Mouse (Mus musculus) CD8-positive naive resting alpha-beta T cell, adult 2 months (primary cell): ENCODE measurements at regions not wholly inside any gene's neighbourhood (a gene's known extent, or its start where the extent isn't known, plus 50 kb on each side); places are given as distances from the start of the nearest gene placed in this dataset.

Experiments
- DNase-seq, 2 experiments: peaks; one replicate each; pipeline ENCODE4 v3.0.0; 2022; ENCODE audit warnings: low read depth in 2 of 2, low spot score in 2 of 2

- no peak for DNase-seq
Observed at GRCm38 (mm10) chr9:71420064-71420463, 65.7 kb downstream of the Polr2m start.

DNA sequence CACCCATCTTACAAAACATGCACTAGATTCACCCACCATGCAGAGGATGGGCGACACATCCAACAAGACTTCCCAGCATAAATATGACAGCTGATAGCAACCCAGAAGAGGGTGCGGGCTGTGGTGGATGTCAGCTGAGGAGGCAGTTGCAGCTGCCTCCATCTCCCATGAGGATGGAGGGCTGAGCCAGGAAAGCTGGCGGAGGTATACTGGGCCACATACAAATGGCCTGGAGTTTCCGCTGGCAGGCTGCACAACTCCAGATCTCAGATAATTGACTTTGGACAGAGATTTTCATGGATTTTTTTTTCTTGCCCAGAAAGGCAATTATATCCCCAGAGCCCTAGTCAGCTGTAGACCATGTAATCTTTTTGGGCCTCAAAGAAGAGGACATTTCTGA lies 67.2 kb downstream of the Polr2m start:
- DNase-seq, result no peak

DNA sequence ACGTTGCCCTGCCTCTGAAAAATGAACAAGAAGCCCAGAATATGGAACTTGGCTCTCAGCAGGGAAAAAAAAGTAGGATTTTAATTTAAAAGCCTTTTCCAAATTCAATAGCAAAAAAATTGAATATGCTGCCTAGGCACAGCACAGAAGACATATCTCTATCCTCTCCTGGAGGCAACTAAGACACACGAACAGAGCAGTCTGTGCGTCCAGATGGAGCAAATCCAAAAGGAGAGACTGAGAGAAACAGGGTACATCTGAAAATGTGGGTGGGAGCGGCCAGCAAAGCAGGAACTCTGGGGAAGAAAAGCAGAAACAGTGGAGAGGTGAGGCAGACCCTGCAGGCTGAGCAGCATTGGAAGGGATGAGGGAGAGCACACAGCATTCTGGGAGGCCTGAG lies 68.5 kb downstream of the Polr2m start:
- no peak for DNase-seq

- no peak for DNase-seq
Observed at GRCm38 (mm10) chr9:71411171-71411570, 74.6 kb downstream of the Polr2m start.

GRCm38 (mm10) chr9:71409925-71410324 lies 75.8 kb downstream of the Polr2m start:
- DNase-seq, result no peak

- no peak for DNase-seq
Observed at GRCm38 (mm10) chr9:71408946-71409345, 76.8 kb downstream of the Polr2m start.

DNA sequence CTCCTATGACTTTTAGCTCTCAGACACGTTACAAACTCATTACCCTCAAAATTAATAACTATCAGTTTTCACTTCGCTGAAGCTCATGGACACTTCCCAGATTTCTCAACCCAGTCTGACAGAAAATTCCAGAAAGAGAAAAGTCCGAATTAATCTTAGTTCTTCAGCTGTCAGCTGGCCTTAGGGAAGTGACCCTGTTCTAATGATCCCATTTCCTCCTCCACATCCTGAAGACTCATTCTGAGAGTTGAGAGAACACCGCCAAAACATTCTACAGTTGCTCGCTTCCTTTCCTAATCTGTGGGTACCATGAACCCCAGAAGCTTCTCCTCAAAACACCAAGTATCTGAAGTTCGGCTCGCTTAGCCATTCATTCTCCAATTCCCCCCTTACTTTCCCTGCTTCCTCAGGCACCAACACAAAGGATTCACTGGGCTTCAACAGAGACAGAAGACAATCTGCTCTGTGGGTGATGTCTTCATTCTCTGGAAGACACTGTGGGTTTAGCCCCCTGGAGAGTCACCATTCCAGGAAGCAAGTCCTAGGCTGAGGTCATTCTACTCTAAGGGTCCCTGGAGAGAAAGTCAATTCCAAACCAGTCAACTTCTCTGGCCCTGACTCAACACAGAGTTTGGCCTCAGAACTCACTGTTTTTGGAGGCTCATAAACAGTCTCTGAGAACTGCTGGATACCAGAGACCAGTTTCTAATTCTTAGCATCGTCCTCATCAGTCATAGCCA lies 81.2 kb downstream of the Polr2m start:
- no peak for DNase-seq

- no peak for DNase-seq
Observed at GRCm38 (mm10) chr9:71401667-71402066, 84.1 kb downstream of the Polr2m start.

- no peak for DNase-seq
Observed at GRCm38 (mm10) chr9:71399346-71399745, 86.4 kb downstream of the Polr2m start.

DNA sequence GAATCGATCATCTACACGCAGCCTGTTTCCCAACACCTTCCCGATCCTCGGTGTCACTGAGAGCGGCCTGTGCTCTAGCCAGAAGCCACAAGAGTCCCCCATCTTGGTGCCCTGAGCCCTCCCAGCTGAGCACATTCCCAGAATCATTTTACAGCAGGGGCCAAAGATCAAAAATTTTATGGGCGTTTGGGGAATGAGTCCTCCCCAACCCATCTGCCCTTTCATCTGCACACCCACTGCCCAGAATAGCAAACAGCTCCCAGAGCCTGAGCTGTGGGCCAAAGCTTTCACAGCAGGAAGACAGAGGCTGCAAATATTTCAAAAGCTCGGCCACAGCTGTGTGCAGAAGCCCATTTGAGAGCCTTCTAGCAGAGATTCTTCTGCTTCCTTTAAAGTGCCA lies 89.0 kb downstream of the Polr2m start:
- no peak for DNase-seq

DNA sequence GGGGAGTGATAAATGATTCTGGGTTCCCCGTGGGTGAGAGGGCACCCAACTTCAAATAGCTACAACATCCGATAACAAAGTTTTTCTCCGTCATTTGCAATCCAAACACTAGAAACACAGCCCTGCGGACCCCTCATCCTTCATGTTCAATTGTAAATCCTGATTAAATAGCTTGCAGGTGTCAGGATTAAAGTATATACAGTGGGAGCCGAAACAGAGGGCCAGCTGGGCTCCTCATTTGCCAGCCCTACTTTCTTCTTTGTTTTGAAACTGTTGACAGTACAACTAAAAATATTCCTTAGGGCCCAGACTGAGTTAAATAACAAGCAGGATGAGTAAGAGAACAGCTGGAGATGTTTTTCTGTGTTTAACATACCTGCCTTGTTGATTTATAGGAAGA lies 95.5 kb downstream of the Polr2m start:
- DNase-seq, result no peak

DNA sequence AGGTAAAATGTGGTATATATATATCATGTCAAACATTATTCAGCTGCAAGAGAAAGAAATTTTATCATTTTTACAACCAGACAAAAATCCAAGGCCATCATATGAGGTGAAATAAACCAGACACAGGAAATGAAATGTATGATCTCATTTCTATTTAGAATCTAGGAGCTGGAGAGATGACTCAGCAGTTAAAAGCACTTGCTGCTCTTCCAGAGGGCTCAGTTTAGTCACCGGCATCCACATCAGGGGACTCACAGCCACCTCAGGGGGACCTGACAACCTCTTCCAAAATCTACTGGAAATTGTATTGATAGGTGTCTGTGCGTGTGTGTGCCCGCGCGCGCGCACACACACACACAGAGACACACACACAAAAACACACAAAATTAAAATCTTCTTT lies 98.3 kb downstream of the Polr2m start:
- DNase-seq, result no peak

DNA sequence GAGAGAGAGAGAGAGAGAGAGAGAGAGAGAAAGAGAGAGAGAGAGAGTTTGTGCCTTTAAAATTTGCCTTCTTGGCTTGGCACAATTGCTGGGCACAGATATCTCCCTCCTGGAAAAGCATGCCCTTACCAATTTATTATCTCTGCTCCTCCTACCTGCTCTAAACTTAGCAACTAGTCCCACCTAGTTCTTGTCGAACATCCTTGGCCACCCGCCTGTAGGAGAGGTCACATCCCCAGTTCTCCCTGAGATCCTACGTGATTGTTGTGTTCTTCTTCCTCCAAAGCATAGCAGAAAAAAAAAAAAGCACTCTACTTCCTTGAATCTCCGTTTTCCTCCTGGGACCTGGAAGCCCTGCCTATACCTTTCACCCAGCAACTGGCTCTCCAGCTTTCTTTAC lies 101.8 kb downstream of the Polr2m start:
- DNase-seq, result no peak

- no peak for DNase-seq
Observed at GRCm38 (mm10) chr9:71379731-71380250, 105.9 kb downstream of the Polr2m start.

DNA sequence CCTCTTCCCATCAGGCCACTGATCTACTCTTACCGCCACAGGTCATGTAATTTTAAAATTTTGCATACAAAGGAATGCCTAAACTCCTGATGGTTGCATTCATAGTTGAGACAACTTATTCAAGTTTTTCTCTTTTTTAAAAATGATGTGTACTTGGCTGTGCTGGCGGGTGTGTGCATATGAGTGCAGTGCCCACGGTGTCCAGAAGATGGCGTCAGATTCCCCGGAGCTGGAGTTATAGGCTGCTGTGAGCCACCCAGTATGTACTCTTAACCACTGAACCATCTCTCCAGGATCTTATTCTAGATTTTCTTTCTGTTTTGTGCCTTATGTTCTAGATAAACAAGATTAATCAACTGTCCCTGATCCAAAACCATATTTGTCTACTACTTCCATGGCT lies 116.0 kb downstream of the Polr2m start:
- no peak for DNase-seq

- DNase-seq, result no peak
Observed at GRCm38 (mm10) chr9:71369202-71369601, 116.5 kb downstream of the Polr2m start.

- no peak for DNase-seq
Observed at GRCm38 (mm10) chr9:71366573-71366972, 119.2 kb downstream of the Polr2m start.

- no peak for DNase-seq
Observed at GRCm38 (mm10) chr9:71365177-71365738, 120.5 kb downstream of the Polr2m start.

- DNase-seq, result no peak
Observed at GRCm38 (mm10) chr9:71364047-71364665, 121.6 kb downstream of the Polr2m start.

GRCm38 (mm10) chr9:71362401-71362800 lies 123.3 kb downstream of the Polr2m start:
- DNase-seq, result no peak

GRCm38 (mm10) chr9:71361961-71362360 lies 123.8 kb downstream of the Polr2m start:
- no peak for DNase-seq

- DNase-seq, result no peak
Observed at GRCm38 (mm10) chr9:71361311-71361710, 124.4 kb downstream of the Polr2m start.
